Mouse (Mus musculus) inflammation-experienced regulatory T-cells, adult 6 months (primary cell): ENCODE results near the gene S100a11. TPM values are rescaled to one million over a fixed set of nuclear protein-coding genes. Genes with fewer than 3 reads are reported as not detected.

Source experiments
- ATAC-seq: one replicate; pipeline ENCODE4 v1.8.0; 2017
- polyA plus RNA-seq, 3 experiments: library from polyadenylated mRNA; unstranded; fragments of 100-300 nt; shearing (Covaris generic); gene quantifications; one replicate each; pipeline ENCODE4 v1.2.1; 2017

S100a11 gene
- polyA plus RNA-seq, 3 experiments from 2014 or later = 738 to 2,389 (median 1,003) TPM

- no peak for ATAC-seq
Observed at GRCm38 (mm10) chr3:93563216-93563615, 42.9 kb downstream of the S100a11 start.

GRCm38 (mm10) chr3:93566892-93567291 lies 46.6 kb downstream of the S100a11 start:
- no peak for ATAC-seq

- ATAC-seq = no peak
Observed at GRCm38 (mm10) chr3:93567721-93568120, 47.4 kb downstream of the S100a11 start.

GRCm38 (mm10) chr3:93568428-93569040 lies 48.2 kb downstream of the S100a11 start:
- no peak for ATAC-seq

- ATAC-seq = no peak
Observed at GRCm38 (mm10) chr3:93569046-93569445, 48.8 kb downstream of the S100a11 start.

- ATAC-seq = no peak
Observed at GRCm38 (mm10) chr3:93572058-93572791, 51.9 kb downstream of the S100a11 start.

Other genes starting within 250 kb of the S100a11 start
- gene Flg, start 247.0 kb upstream of the S100a11 start, polyA plus RNA-seq = not detected
- not detected for gene Hrnr, start 200.7 kb upstream of the S100a11 start, polyA plus RNA-seq
- not detected for gene Rptn, start 126.8 kb upstream of the S100a11 start, polyA plus RNA-seq
- under 1 TPM in 1 of 3 experiments, not detected in 2; 0.06 TPM for gene Tchh, start 78.2 kb upstream of the S100a11 start, polyA plus RNA-seq
- not detected for gene Tchhl1, start 51.7 kb upstream of the S100a11 start, polyA plus RNA-seq
- gene S100a10, start 34.6 kb downstream of the S100a11 start, polyA plus RNA-seq = 1,000 to 10,000 TPM in 1 of 3 experiments, 100 to 1,000 TPM in 2; 678 to 1,984 (median 706) TPM
- not detected for gene Tdpoz2, start 132.2 kb downstream of the S100a11 start, polyA plus RNA-seq
- not detected for gene Tdpoz1, start 155.8 kb downstream of the S100a11 start, polyA plus RNA-seq
- under 1 TPM in 1 of 3 experiments, not detected in 2; 0.34 TPM for gene Gm37596, start 172.6 kb downstream of the S100a11 start, polyA plus RNA-seq